Mouse (Mus musculus): ENCODE measurements around the gene Ranbp3l.
"Not testable (repeated sequence)": the region's sequence is repeated elsewhere in the genome, so short reads cannot be mapped to it uniquely, and the experiment has no call there.

The Ranbp3l gene

GRCm38 (mm10) chr15:8967573-8968228 lies at the start of gene Ranbp3l:
Ranbp3l (plus strand) TSS chr15:8967949.
- peak; percentile 65 to 76 for DNase-seq

GRCm38 (mm10) chr15:8930061-8930460 lies 37.7 kb upstream of the Ranbp3l start:
- DNase-seq = no peak

GRCm38 (mm10) chr15:8936911-8937310 lies 30.8 kb upstream of the Ranbp3l start:
- DNase-seq = no peak

GRCm38 (mm10) chr15:8940861-8941260 lies 26.9 kb upstream of the Ranbp3l start:
- peak in 1 of 2 experiments; percentile 17 for DNase-seq

GRCm38 (mm10) chr15:8950856-8951255 lies 16.9 kb upstream of the Ranbp3l start:
- peak; percentile 10 to 14 for DNase-seq

GRCm38 (mm10) chr15:8963323-8963722 lies 4.4 kb upstream of the Ranbp3l start:
- DNase-seq = peak; percentile 75 to 82

- peak; percentile 62 to 78 for DNase-seq
Observed at GRCm38 (mm10) chr15:8968229-8968595, 463 bp downstream of the Ranbp3l start.

- DNase-seq = peak; percentile 31 to 38
Observed at GRCm38 (mm10) chr15:8969061-8969635, 1.4 kb downstream of the Ranbp3l start.

- no peak for DNase-seq
Observed at GRCm38 (mm10) chr15:8991211-8991610, 23.5 kb downstream of the Ranbp3l start.

GRCm38 (mm10) chr15:8991859-8992838 lies 24.4 kb downstream of the Ranbp3l start:
- DNase-seq = peak in 1 of 2 experiments; percentile 25

GRCm38 (mm10) chr15:8994608-8995277 lies 27.0 kb downstream of the Ranbp3l start:
- DNase-seq = no peak

- no peak for DNase-seq
Observed at GRCm38 (mm10) chr15:8995490-8995889, 27.7 kb downstream of the Ranbp3l start.

GRCm38 (mm10) chr15:9002762-9003161 lies 35.0 kb downstream of the Ranbp3l start:
- DNase-seq = no peak

GRCm38 (mm10) chr15:9009196-9009595 lies 41.4 kb downstream of the Ranbp3l start:
- no peak for DNase-seq

GRCm38 (mm10) chr15:9014541-9014940 lies 46.8 kb downstream of the Ranbp3l start:
- DNase-seq = no peak

GRCm38 (mm10) chr15:9015496-9015895 lies 47.7 kb downstream of the Ranbp3l start:
- DNase-seq = not testable (repeated sequence)

- DNase-seq = peak in 1 of 2 experiments; percentile 37
Observed at GRCm38 (mm10) chr15:9055704-9056103, 88.0 kb downstream of the Ranbp3l start.

- no peak for DNase-seq
Observed at GRCm38 (mm10) chr15:9059856-9060255, 92.1 kb downstream of the Ranbp3l start.

GRCm38 (mm10) chr15:9061150-9061882 lies 93.6 kb downstream of the Ranbp3l start:
- no peak for DNase-seq

GRCm38 (mm10) chr15:9068881-9069280 lies 101.1 kb downstream of the Ranbp3l start:
- DNase-seq = no peak

- no peak for DNase-seq
Observed at GRCm38 (mm10) chr15:9070353-9070752, 102.6 kb downstream of the Ranbp3l start.

All from kidney, postnatal 36 days (tissue).